Mouse (Mus musculus): ENCODE results near the gene Tnks1bp1. TPM values are rescaled to one million over a fixed set of nuclear protein-coding genes. Genes with fewer than 3 reads are reported as not detected.

Gene Tnks1bp1
- polyA plus RNA-seq, 1 experiment from 2014 or later: 35.5 TPM

DNA sequence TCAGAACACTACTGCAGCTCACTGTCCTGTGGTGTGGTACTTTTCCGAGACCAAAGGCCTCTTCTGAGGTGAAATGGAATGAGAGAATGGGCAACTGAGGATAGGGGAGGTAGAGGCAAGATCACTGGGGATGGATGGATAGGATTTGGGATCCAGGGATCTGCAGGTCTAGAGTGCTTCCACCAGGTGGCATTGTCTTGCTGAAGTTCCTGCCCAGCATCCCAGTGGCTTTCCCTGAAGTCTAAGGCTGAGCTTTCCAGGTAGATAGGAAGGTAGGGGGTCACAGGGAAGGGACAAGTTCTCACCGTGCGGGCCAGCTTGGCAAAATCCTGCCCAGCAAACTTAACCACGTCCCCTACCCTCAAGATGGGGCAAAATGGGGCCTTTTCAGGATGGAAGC lies 25.8 kb upstream of the Tnks1bp1 start:
- Histone ChIP-seq H3K27me3 (replicated peaks) (no peaks in the 10 kb centered on the region), H3K27ac (no peak overlapping the region), H3K4me1 (replicated peaks) (no peaks in the 10 kb centered on the region), H3K4me2 (replicated peaks) (no peak overlapping the region), H3K4me3 (replicated peaks) (no peak overlapping the region), H3K36me3 (no peaks in the 10 kb centered on the region), H3K9me3 (no peaks in the 10 kb centered on the region), H3K9ac (no peak overlapping the region)
- 19% methylated on average over 4 of the region's 4 CpGs for WGBS
- peak; percentile 46; the same call in 1 of the 2 replicates for ATAC-seq

DNA sequence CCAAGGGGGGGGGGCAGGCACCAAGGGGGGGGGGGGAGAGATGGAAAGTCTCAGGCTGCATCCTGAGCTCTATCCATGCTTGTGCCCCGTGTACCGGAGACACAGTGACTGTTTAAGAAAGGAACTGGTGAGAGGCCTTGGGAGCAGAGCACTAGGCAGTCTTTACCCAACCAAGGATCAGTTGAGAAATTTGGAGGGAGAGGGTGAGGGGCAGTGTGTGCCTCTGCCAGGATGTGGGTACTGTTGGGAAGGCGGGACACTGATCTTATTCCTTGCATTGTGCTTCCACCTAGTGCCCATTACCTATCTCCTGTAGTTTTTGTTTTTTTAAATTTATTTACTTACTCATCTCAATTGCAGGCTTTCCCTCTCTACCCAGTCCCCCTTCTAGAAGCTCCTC lies 21.6 kb upstream of the Tnks1bp1 start:
- Histone ChIP-seq H3K9me3 (no peaks in the 10 kb centered on the region), H3K27ac (no peak overlapping the region), H3K36me3 (no peaks in the 10 kb centered on the region), H3K27me3 (replicated peaks) (no peaks in the 10 kb centered on the region), H3K4me2 (replicated peaks) (no peak overlapping the region), H3K4me1 (replicated peaks) (no peaks in the 10 kb centered on the region; the same call in 1 of the 2 replicates), H3K9ac (no peak overlapping the region), H3K4me3 (replicated peaks) (no peak overlapping the region)
- 77% methylated on average over 3 of the region's 3 CpGs for WGBS
- no peak for ATAC-seq

DNA sequence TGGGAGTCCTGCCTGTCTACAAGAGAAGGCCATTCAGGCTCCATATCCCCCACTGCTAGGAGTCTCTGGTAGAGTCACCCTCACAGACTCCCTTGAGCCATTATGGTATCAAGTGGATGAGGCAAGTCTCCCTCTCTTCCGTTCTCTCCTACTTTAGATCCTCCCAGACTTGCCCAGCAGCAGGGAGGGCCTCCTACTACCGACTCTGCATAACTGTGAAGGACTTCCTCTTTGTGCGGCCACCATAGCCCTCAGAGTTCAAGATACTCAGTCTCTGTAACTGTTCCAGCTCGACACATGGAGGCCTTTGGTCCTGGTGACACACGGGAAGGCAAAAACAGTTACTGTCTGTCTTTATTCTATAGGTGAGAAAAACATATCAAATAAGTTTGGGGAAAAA lies 20.5 kb upstream of the Tnks1bp1 start:
- H3K27me3 ChIP-seq (replicated peaks): no peaks in the 10 kb centered on the region
- no peak overlapping the region for H3K9ac ChIP-seq
- no peak overlapping the region for H3K4me3 ChIP-seq (replicated peaks)
- no peak overlapping the region for H3K27ac ChIP-seq
- no peaks in the 10 kb centered on the region for H3K9me3 ChIP-seq
- ATAC-seq: no peak
- 74% methylated on average over 5 of the region's 5 CpGs for WGBS
- H3K4me1 ChIP-seq (replicated peaks): no peaks in the 10 kb centered on the region; the same call in 1 of the 2 replicates
- H3K4me2 ChIP-seq (replicated peaks): no peak overlapping the region
- no peaks in the 10 kb centered on the region for H3K36me3 ChIP-seq

DNA sequence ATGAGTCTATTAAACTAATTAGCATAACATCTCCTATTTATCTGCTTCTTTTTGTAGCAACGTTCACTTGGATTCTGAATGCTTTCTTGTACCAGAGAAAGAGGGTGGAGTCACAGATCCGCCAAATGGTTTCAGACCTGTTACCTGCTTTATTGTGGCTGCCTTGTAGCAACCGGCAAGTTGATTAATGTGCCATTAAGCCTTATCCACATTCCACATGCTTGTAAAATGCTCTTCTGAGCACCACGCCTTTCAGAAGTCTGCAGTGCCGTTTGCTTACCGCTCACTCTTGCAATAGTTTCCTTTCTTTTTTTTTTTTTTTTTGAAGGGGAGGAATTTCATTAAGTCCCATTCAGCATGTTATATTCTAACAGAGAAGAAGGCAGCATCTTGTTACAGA lies 17.9 kb upstream of the Tnks1bp1 start:
- 29% methylated on average over 6 of the region's 6 CpGs for WGBS
- Histone ChIP-seq H3K4me3 (replicated peaks) (no peak overlapping the region), H3K4me2 (replicated peaks) (no peak overlapping the region), H3K9me3 (no peaks in the 10 kb centered on the region), H3K36me3 (no peaks in the 10 kb centered on the region), H3K27ac (no peak overlapping the region), H3K9ac (no peak overlapping the region), H3K27me3 (replicated peaks) (no peaks in the 10 kb centered on the region), H3K4me1 (replicated peaks) (no peaks in the 10 kb centered on the region; the same call in 1 of the 2 replicates)
- peak; percentile 71 for ATAC-seq

DNA sequence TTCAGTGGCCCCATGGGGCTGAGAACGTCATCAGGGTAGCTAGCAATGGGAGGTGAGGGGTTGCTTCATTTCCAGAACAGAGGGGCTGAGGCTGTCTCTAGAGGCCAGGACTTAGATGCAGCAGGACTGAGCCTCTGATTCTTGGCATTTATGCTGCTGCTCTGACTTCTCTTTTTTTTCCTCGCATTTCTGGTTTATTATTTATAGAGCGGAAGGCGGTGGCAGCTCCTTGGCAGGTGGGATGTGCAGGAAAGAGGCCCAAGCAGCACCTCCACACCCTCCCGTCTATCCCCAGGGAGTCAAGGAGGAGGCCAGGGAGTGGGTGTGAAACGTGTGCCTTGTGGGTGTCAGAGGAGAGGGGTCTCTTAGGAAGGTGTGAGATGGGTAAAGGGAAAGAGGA lies 16.8 kb upstream of the Tnks1bp1 start:
- H3K36me3 ChIP-seq: no peaks in the 10 kb centered on the region
- WGBS: 52% methylated on average over 6 of the region's 6 CpGs

DNA sequence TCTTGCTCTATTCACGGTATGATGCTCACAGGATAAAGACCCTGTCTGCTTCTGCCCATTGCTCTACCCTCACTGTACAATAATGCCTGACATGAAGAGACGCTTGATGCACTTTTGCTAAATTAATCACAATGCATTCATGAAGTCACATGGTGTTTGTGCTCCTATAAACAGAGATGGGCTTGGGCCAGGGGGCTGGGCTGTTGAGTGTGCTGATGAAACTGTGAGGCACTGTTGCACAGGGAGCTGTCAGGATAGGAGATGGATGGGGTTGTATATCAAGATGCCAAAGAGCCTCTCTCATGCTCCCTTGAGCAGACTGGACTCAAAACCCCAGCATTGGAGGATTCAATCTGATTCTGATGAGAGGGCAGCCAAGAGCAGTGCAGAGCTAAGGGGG lies 14.7 kb upstream of the Tnks1bp1 start:
- Histone ChIP-seq H3K27ac (no peak overlapping the region), H3K9me3 (no peaks in the 10 kb centered on the region), H3K9ac (no peak overlapping the region), H3K4me3 (replicated peaks) (no peak overlapping the region), H3K4me1 (replicated peaks) (peaks cover 2% of the 10 kb centered on the region; the same call in 1 of the 2 replicates), H3K27me3 (replicated peaks) (no peaks in the 10 kb centered on the region), H3K4me2 (replicated peaks) (no peak overlapping the region), H3K36me3 (no peaks in the 10 kb centered on the region)
- no peak for ATAC-seq
- WGBS: 81% methylated on average over 2 of the region's 2 CpGs

More for the DNA sequence above, 16.8 kb upstream of the Tnks1bp1 start:
- Histone ChIP-seq H3K4me2 (replicated peaks) (no peak overlapping the region), H3K9ac (no peak overlapping the region), H3K27ac (no peak overlapping the region), H3K27me3 (replicated peaks) (no peaks in the 10 kb centered on the region), H3K4me3 (replicated peaks) (no peak overlapping the region), H3K4me1 (replicated peaks) (no peaks in the 10 kb centered on the region; the same call in 1 of the 2 replicates), H3K9me3 (no peaks in the 10 kb centered on the region)
- no peak for ATAC-seq

DNA sequence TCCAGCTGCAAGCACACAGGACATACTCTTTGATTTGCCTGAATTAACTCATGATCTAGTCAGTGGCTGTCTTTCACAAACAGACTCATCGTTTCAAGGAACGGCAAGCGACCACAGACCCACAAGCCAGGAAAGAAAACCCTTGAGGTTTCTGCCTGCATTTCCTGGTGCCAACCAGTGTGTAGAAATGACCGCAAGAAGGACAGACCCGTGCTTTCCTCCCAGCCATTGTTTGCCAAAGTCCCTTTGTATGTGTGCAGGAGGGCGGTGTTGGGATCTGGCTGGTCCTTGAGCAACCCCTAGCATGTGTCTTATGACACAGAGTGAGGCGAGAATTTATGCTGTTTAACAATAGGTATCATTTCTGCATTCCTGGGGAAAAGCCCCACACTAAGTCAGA lies 13.7 kb upstream of the Tnks1bp1 start:
- H3K4me2 ChIP-seq (replicated peaks): no peak overlapping the region
- H3K9ac ChIP-seq: no peak overlapping the region
- 75% methylated on average over 7 of the region's 7 CpGs for WGBS
- H3K27ac ChIP-seq: no peak overlapping the region
- no peaks in the 10 kb centered on the region for H3K27me3 ChIP-seq (replicated peaks)
- ATAC-seq: no peak
- peaks cover 4% of the 10 kb centered on the region; the same call in 1 of the 2 replicates for H3K4me1 ChIP-seq (replicated peaks)
- peaks cover under 1% of the 10 kb centered on the region; the same call in 1 of the 2 replicates for H3K36me3 ChIP-seq
- H3K9me3 ChIP-seq: no peaks in the 10 kb centered on the region
- H3K4me3 ChIP-seq (replicated peaks): no peak overlapping the region

DNA sequence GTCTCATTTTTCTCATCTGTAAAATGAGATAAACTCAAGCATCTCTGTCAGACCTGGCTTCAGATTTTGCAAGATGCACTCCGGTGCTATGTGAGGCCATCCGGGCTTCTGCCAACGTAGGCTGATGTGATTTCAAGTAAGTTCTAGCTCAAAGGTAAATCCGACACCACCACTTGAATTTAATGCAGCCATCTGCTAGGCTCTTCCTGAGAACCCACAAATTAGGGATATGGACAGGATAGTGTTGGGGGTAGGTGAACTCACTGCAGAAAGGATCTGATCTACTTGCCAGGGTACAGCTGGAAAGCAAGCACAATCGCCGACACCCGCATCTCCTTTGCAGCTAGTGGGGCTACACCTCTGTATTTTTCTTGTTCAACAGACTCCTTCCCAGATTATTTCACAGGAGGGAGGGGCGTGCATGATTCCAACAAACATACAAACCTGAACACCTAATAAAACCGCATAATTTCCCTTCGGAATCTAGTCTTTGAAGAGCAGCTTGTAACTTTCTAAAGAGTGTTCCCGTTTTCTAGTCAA lies 11.2 kb upstream of the Tnks1bp1 start:
- no peaks in the 10 kb centered on the region for H3K9me3 ChIP-seq
- peak; percentile 37 for ATAC-seq
- H3K9ac ChIP-seq: peak overlapping the region; percentile 89
- H3K27ac ChIP-seq: peak overlapping the region; percentile 51; the same call in 1 of the 2 replicates
- 0 out of 2 replicates have a peak, but pooled peaks cover 4% of the 10 kb centered on the region for H3K4me1 ChIP-seq (replicated peaks)
- no peaks in the 10 kb centered on the region for H3K27me3 ChIP-seq (replicated peaks)
- peak overlapping the region; percentile 83 for H3K4me3 ChIP-seq (replicated peaks)
- 8% methylated on average over 11 of the region's 11 CpGs for WGBS
- peak overlapping the region; percentile 69 for H3K4me2 ChIP-seq (replicated peaks)
- H3K36me3 ChIP-seq: peaks cover 25% of the 10 kb centered on the region

DNA sequence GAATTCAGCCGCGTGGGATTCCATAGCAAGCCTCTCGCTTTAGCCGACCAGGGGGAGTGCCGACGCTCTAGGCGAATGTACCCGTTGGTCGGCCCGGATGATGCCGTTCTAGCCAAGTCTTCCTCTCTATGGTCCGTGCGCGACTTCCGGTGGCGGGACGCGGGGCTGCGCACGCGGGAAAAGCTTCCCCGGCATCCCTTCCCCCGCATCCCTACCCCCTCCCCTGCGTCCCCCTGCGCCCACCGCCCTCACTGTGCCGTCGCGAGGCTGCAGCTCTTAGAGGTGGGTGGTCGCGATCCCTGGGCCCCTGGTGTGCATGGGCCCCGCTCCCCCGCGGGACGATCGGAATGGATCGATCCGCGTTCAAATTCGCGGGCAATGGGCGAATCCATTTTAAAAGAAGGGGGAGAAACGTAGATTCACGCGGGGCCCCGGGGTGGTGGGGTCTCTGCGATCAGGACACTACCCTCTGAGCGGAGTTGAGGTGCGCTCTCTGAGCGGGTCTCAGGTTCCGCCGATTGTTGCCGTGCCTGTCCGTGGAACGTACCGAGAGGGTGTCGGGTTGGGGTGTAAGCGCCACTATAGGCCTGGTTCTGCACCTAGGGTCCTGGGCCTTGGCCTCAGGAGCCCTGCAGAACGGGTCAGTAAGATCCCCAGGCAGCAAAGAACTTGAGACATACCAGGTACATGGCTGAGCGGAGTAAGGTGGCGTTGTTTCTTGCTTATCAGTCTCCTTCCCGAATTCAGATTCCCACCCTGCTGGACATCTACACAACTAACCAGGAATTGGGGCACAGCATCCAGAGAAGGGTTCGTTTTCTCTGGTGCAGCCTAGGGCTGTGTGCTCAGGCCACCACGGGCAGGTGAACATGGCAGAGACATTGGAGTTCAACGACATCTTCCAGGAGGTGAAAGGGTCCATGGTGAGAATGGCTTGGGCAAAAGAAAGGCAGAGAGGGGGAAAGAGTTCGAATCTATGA lies 10.5 kb upstream of the Tnks1bp1 start, which contains the start of the genes Ssrp1 and P2rx3:
Gene Ssrp1 (plus strand): TSS at position 188 of the 980 bp plus-strand sequence.
Gene P2rx3 (minus strand): TSS at position 416 of the 980 bp plus-strand sequence.
- Histone ChIP-seq H3K4me2 (replicated peaks) (peak within 1 kb of the TSS; percentile 69), H3K36me3 (peaks cover 27% of the 10 kb centered on the region), H3K9ac (peak within 1 kb of the TSS; percentile 89), H3K27me3 (replicated peaks) (no peaks in the 10 kb centered on the region), H3K4me3 (replicated peaks) (peak within 1 kb of the TSS; percentile 83), H3K9me3 (no peaks in the 10 kb centered on the region), H3K4me1 (replicated peaks) (0 out of 2 replicates have a peak, but pooled peaks cover 4% of the 10 kb centered on the region), H3K27ac (peak within 1 kb of the TSS; percentile 74)
- WGBS: under 1% methylated on average over 65 of the region's 66 CpGs
- ATAC-seq: peak; percentile 96

DNA sequence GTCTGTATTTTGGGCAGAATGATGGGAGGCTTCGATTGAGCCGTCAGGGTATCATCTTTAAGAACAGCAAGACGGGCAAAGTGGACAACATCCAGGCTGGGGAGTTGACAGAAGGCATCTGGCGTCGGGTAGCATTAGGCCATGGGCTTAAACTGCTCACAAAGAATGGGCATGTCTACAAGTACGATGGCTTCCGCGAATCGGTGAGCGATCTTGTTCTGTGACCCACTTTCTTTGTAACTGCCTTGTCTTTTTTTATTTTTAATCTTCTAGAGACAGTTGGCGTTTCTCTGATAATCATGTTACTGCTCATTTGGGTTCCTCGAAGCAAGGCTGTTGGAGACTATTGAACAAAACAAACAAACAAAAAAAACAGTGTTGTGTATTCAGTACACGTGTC lies 9.5 kb upstream of the Tnks1bp1 start:
- Histone ChIP-seq H3K27me3 (replicated peaks) (no peaks in the 10 kb centered on the region), H3K4me2 (replicated peaks) (peak overlapping the region; percentile 69), H3K27ac (no peak overlapping the region), H3K4me1 (replicated peaks) (0 out of 2 replicates have a peak, but pooled peaks cover 4% of the 10 kb centered on the region), H3K9ac (peak overlapping the region; percentile 89), H3K9me3 (no peaks in the 10 kb centered on the region), H3K36me3 (peaks cover 37% of the 10 kb centered on the region), H3K4me3 (replicated peaks) (peak overlapping the region; percentile 83)
- ATAC-seq: no peak
- 77% methylated on average over 13 of the region's 13 CpGs for WGBS

DNA sequence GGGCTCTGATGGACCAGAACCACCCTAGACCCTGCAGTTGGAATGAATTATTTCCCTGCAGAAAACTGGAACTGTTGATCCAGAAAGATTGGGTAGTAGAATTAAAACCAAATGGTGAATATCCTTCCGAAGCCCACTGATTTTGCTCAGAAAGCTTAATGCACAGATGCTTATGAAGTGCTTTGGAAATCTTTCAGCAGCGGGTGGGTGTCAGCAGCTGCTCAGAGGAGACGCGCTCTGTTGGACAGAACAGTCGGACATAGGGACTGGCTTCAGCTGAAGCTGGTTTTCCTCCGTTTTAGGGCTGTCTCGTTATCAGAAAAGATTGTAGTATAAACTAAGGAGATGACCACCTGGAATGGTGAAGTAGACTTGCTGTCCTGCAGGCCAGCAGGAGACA lies 4.2 kb upstream of the Tnks1bp1 start:
- H3K9ac ChIP-seq: no peak overlapping the region
- H3K4me2 ChIP-seq (replicated peaks): no peak overlapping the region
- H3K9me3 ChIP-seq: no peaks in the 10 kb centered on the region
- H3K27me3 ChIP-seq (replicated peaks): no peaks in the 10 kb centered on the region
- H3K27ac ChIP-seq: no peak overlapping the region
- peaks cover 65% of the 10 kb centered on the region for H3K36me3 ChIP-seq
- H3K4me3 ChIP-seq (replicated peaks): no peak overlapping the region
- 90% methylated on average over 7 of the region's 7 CpGs for WGBS
- ATAC-seq: no peak
- H3K4me1 ChIP-seq (replicated peaks): peaks cover 8% of the 10 kb centered on the region; the same call in 1 of the 2 replicates

DNA sequence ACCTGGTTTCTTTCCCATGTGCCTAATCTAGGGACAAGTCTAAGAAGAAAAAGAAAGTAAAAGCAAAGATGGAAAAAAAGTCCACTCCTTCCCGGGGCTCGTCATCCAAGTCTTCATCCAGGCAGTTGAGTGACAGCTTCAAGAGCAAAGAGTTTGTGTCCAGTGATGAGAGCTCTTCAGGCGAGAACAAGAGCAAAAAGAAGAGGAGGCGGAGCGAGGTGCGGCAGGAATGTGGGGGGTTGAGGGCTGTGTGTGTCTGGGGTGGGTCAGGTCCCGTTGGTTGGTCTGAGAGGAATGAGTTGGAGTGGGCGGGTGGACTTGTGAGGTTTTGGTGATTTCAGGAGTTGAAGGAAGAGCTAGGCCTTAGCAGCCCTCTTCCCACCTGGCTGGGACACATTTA lies 1.6 kb upstream of the Tnks1bp1 start:
- WGBS: 85% methylated on average over 8 of the region's 8 CpGs
- Histone ChIP-seq H3K27ac (no peak overlapping the region), H3K4me1 (replicated peaks) (peaks cover 31% of the 10 kb centered on the region), H3K9ac (no peak overlapping the region), H3K27me3 (replicated peaks) (no peaks in the 10 kb centered on the region), H3K36me3 (peaks cover 44% of the 10 kb centered on the region), H3K4me2 (replicated peaks) (no peak overlapping the region), H3K9me3 (no peaks in the 10 kb centered on the region), H3K4me3 (replicated peaks) (no peak overlapping the region)
- ATAC-seq: no peak

Data from intestine, embryonic 15.5 days (tissue).